Mouse (Mus musculus): Measurements from ENCODE around the gene Cux2. TPM values are rescaled to one million over a fixed set of nuclear protein-coding genes. Genes with fewer than 3 reads are reported as not detected.

Cux2 gene
- polyA plus RNA-seq, 1 experiment from 2014 or later, result 7.1 TPM

DNA sequence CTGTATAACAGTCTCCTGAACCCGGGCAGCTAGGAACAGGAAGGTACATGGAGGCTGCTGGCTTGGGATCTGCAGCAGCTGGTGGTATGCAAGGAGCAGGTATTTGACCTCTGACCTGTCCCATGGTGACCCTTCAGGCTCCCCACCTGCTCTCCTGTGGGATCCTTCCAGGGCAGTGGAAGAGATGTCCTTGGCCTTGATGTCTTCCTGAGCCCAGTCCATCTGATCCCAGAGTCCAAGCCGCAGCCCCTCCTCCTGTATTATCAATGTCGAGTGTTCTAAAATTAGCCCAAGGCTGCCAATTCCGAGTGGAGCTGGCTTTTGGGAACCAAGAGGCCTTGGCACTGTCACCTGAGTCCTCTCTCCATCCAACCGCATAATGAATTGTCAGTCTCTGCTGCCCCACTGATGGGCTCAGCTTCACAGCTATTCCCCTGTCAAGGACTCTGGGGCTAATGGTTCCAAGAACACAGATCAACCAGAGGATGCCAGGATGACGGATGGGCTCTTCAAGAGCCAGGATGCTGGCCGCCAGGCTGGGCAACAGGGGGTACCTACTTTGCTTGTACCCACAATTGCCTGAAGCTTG, 103.2 kb downstream of the Cux2 start:
- H3K4me1 ChIP-seq (ENCODE audit: control insufficient read depth, insufficient read depth, low read length), result peaks cover 34% of the 10 kb centered on the region
- H3K9me3 ChIP-seq (replicated peaks; ENCODE audit: control insufficient read depth, low read length), result no peaks in the 10 kb centered on the region
- H3K27me3 ChIP-seq (ENCODE audit: control insufficient read depth, insufficient read depth, low read length), result no peaks in the 10 kb centered on the region
- H3K4me2 ChIP-seq, result no peak overlapping the region
- no peaks in the 10 kb centered on the region for H3K36me3 ChIP-seq (ENCODE audit: control insufficient read depth, insufficient read depth, low read length)
- no peak overlapping the region for H3K9ac ChIP-seq (ENCODE audit: low read depth, low read length)
- 56% methylated on average over 7 of the region's 7 CpGs for WGBS (ENCODE audit: insufficient replicate concordance)
- ATAC-seq (replicated peaks; ENCODE audit: insufficient number of reproducible peaks, low FRiP score, low TSS enrichment), result no peak
- no peak overlapping the region for H3K4me3 ChIP-seq (ENCODE audit: low read depth, low read length)
- H3K27ac ChIP-seq (ENCODE audit: low read depth, low read length), result no peak overlapping the region

DNA sequence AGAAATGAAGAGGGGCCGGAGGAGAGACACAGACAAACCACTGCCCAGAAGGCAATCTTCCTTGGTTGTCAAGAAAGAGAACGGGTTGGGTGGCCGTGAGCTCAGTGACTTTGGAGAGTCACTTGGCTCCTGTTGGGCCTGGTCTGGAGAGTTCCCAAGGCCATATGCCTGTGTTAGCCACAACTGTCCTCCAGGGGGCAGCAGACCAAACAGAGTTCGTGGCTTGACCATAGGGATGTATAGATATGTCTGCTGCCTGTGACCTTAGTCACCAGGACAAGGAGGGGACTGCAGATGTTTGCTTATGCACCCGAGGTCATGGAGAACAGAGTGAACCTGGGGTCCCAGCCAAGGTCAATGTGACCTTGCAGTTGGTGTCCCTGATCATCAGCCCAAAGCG, 104.1 kb downstream of the Cux2 start:
- H3K36me3 ChIP-seq (ENCODE audit: control insufficient read depth, insufficient read depth, low read length), result no peaks in the 10 kb centered on the region
- H3K27ac ChIP-seq (ENCODE audit: low read depth, low read length), result no peak overlapping the region
- H3K9me3 ChIP-seq (replicated peaks; ENCODE audit: control insufficient read depth, low read length), result no peaks in the 10 kb centered on the region
- H3K4me2 ChIP-seq, result no peak overlapping the region
- whole genome bisulfite sequencing (ENCODE audit: insufficient replicate concordance), result 44% methylated on average over 6 of the region's 6 CpGs
- no peaks in the 10 kb centered on the region for H3K27me3 ChIP-seq (ENCODE audit: control insufficient read depth, insufficient read depth, low read length)
- peaks cover 34% of the 10 kb centered on the region for H3K4me1 ChIP-seq (ENCODE audit: control insufficient read depth, insufficient read depth, low read length)
- H3K9ac ChIP-seq (ENCODE audit: low read depth, low read length), result no peak overlapping the region
- ATAC-seq (replicated peaks; ENCODE audit: insufficient number of reproducible peaks, low FRiP score, low TSS enrichment), result no peak
- H3K4me3 ChIP-seq (ENCODE audit: low read depth, low read length), result no peak overlapping the region

DNA sequence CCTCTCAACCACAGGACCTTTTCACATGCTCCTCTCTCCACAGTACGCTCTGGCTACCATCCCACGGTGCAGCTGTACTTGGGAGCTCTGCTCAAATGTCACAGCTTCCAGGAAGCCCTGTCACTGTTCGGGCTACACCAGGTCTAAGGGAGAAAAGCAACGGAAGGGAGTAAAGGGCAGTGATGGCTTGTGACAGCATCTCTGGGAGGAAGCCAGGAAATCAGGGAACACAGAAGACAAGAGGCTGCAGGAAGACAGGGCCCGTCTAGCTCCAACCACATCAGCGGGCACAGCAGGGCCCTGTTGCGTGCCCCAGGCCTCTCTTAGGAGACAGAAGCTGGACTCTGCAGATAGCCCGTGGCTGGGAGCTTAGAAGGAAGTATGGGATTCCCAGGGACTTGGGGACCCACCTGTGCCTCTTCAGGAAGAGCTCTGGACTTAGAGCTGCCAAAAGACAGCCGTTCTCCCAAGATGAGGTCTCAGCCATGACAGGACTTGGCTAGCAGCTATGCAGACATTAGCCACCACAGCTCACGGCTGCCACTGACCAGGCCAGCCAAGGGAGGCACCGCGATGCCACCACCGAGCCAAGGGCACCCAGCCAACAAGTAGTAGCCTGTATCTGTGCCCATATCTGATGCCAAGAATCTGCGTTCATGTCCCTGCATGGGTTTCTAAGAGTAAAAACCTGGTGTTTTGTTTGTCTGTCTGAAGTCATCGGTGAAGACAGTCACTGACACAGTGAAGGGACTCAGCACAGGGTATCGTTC, 105.7 kb downstream of the Cux2 start:
- no peak for ATAC-seq (replicated peaks; ENCODE audit: insufficient number of reproducible peaks, low FRiP score, low TSS enrichment)

DNA sequence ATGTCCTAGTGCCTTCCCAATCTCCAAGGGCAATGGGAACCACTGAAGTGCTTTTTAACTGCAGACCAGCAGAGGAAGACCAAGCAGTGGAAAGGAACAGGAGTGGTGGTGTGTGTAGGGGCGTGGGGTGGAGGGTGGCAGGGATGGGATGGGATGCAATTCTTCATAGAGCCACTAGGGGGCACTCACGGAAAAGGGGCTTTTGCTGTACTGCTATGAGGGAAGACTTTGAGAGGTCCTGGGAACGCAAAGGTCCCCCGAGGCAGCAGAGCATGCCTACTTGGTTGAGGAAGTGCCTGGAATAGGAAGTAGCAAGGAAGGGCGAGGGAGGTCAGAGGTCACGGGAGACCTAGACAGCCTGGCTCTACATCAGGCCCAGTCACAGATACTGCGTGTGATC, 106.4 kb downstream of the Cux2 start:
- Histone ChIP-seq H3K4me2 (no peak overlapping the region), H3K4me3 (ENCODE audit: low read depth, low read length) (no peak overlapping the region), H3K27me3 (ENCODE audit: control insufficient read depth, insufficient read depth, low read length) (no peaks in the 10 kb centered on the region), H3K27ac (ENCODE audit: low read depth, low read length) (no peak overlapping the region), H3K4me1 (ENCODE audit: control insufficient read depth, insufficient read depth, low read length) (peaks cover 30% of the 10 kb centered on the region), H3K36me3 (ENCODE audit: control insufficient read depth, insufficient read depth, low read length) (no peaks in the 10 kb centered on the region), H3K9me3 (replicated peaks; ENCODE audit: control insufficient read depth, low read length) (no peaks in the 10 kb centered on the region), H3K9ac (ENCODE audit: low read depth, low read length) (no peak overlapping the region)
- WGBS (ENCODE audit: insufficient replicate concordance), result 47% methylated on average over 7 of the region's 7 CpGs
- ATAC-seq (replicated peaks; ENCODE audit: insufficient number of reproducible peaks, low FRiP score, low TSS enrichment), result no peak

More for the DNA sequence above, 105.7 kb downstream of the Cux2 start:
- no peak overlapping the region for H3K4me3 ChIP-seq (ENCODE audit: low read depth, low read length)
- H3K4me1 ChIP-seq (ENCODE audit: control insufficient read depth, insufficient read depth, low read length), result peaks cover 31% of the 10 kb centered on the region
- H3K36me3 ChIP-seq (ENCODE audit: control insufficient read depth, insufficient read depth, low read length), result no peaks in the 10 kb centered on the region
- H3K27me3 ChIP-seq (ENCODE audit: control insufficient read depth, insufficient read depth, low read length), result no peaks in the 10 kb centered on the region
- no peak overlapping the region for H3K27ac ChIP-seq (ENCODE audit: low read depth, low read length)
- 86% methylated on average over 16 of the region's 16 CpGs for WGBS (ENCODE audit: insufficient replicate concordance)
- no peak overlapping the region for H3K4me2 ChIP-seq
- H3K9me3 ChIP-seq (replicated peaks; ENCODE audit: control insufficient read depth, low read length), result no peaks in the 10 kb centered on the region
- H3K9ac ChIP-seq (ENCODE audit: low read depth, low read length), result no peak overlapping the region

DNA sequence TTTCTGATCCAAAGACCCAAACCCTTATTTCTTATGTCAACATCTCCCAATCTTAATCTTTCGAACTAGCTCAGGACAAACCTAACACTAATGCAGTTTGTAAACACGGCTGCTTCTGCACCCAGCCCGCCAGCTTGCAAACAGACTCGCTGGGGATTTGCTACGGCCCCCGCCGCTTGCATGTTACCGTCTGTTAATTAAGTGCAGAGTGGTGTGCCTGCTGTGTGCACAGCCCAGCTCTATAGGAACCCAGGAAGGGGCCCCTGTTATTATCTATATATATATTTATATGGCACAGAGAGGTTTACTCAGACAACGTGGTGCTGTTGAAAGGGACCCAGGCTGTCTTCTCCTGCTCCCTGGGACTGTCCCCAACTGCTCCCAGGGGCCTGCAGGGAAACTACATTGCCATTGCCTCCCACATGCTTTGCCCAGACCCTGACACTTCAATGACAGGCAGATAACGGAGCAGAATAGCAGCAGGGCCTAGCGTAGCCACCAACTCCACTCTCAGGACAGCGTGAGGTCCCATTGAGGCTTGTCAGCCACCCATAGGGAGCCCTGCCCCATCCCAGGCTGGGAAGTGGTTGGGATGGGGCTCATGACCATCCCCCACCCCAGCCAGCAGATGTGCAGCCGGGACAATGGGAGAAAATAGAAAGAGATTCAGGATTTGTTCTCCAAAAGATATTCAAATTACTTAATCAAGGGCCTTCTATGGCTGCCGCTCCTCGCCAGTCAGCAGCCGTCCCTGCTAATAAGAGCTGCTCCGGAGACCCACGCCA, 111.6 kb downstream of the Cux2 start:
- Histone ChIP-seq H3K9me3 (replicated peaks; ENCODE audit: control insufficient read depth, low read length) (no peaks in the 10 kb centered on the region), H3K36me3 (ENCODE audit: control insufficient read depth, insufficient read depth, low read length) (no peaks in the 10 kb centered on the region), H3K4me3 (ENCODE audit: low read depth, low read length) (no peak overlapping the region), H3K27me3 (ENCODE audit: control insufficient read depth, insufficient read depth, low read length) (peaks cover 9% of the 10 kb centered on the region; the same call in 1 of the 2 replicates), H3K4me1 (ENCODE audit: control insufficient read depth, insufficient read depth, low read length) (peaks cover 34% of the 10 kb centered on the region), H3K9ac (ENCODE audit: low read depth, low read length) (no peak overlapping the region), H3K4me2 (no peak overlapping the region), H3K27ac (ENCODE audit: low read depth, low read length) (peak overlapping the region; percentile 4; the same call in 1 of the 2 replicates)
- 29% methylated on average over 18 of the region's 18 CpGs for WGBS (ENCODE audit: insufficient replicate concordance)
- 0 out of 2 replicates have a peak, but pooled peaks have one; percentile 49 for ATAC-seq (replicated peaks; ENCODE audit: insufficient number of reproducible peaks, low FRiP score, low TSS enrichment)

DNA sequence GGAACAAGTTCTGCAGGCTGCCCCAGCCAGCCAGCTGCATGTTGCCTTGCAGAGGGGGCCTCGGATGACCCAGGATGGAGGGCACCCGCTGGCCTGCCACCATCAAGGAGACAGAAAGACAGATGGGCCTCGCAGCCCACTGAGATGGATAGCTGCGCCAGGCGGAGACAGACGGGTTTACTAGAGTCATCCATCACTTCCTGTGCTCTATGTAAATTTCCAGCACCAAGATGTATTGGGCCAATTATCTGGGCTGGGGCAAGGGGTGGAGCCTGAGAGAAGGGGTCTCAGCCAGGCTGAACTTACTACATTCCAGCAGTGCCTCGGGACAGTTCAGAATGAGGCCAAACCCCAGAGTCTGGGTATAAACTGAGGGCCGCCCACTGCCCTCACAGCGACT, 119.6 kb downstream of the Cux2 start:
- no peaks in the 10 kb centered on the region for H3K9me3 ChIP-seq (replicated peaks; ENCODE audit: control insufficient read depth, low read length)
- 48% methylated on average over 9 of the region's 9 CpGs for WGBS (ENCODE audit: insufficient replicate concordance)
- H3K4me2 ChIP-seq, result no peak overlapping the region
- no peak overlapping the region for H3K4me3 ChIP-seq (ENCODE audit: low read depth, low read length)
- no peak overlapping the region for H3K27ac ChIP-seq (ENCODE audit: low read depth, low read length)
- H3K9ac ChIP-seq (ENCODE audit: low read depth, low read length), result no peak overlapping the region
- peaks cover 16% of the 10 kb centered on the region for H3K27me3 ChIP-seq (ENCODE audit: control insufficient read depth, insufficient read depth, low read length)
- ATAC-seq (replicated peaks; ENCODE audit: insufficient number of reproducible peaks, low FRiP score, low TSS enrichment), result no peak
- no peaks in the 10 kb centered on the region for H3K36me3 ChIP-seq (ENCODE audit: control insufficient read depth, insufficient read depth, low read length)
- H3K4me1 ChIP-seq (ENCODE audit: control insufficient read depth, insufficient read depth, low read length), result peaks cover 6% of the 10 kb centered on the region; the same call in 1 of the 2 replicates

DNA sequence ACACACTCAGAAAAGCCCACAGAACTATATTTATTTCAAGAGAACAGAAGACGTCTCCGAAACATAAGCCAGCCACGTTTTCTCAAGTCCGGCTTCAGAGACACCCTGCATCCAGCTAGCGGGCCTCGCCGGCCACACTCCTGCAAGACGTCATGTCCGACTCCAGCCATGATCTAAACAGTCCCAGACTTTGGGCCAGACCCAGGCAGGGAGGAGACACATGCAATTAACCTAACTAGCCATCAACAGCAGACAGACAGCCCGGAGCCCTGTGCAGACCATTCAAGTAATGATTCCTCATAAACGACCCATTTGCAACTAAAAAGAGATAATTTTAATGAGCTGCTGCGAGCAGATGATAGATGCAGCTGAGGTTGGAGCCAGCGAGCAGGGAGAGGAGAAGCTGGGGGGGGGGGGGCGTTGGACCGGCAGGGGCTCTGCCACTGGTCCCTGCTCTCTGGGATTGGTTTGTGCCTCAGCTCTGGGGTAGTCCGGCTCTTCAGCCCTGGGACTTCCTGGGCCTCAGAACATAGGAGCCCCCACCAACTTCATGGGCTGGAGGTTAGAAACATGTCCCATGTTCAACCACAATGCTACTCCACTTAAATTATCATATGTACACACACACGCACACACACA, 121.4 kb downstream of the Cux2 start:
- no peaks in the 10 kb centered on the region for H3K36me3 ChIP-seq (ENCODE audit: control insufficient read depth, insufficient read depth, low read length)
- no peaks in the 10 kb centered on the region for H3K4me1 ChIP-seq (ENCODE audit: control insufficient read depth, insufficient read depth, low read length)
- 51% methylated on average over 17 of the region's 17 CpGs for WGBS (ENCODE audit: insufficient replicate concordance)
- H3K27me3 ChIP-seq (ENCODE audit: control insufficient read depth, insufficient read depth, low read length), result peaks cover 25% of the 10 kb centered on the region
- no peak overlapping the region for H3K4me3 ChIP-seq (ENCODE audit: low read depth, low read length)
- no peaks in the 10 kb centered on the region for H3K9me3 ChIP-seq (replicated peaks; ENCODE audit: control insufficient read depth, low read length)
- no peak overlapping the region for H3K4me2 ChIP-seq
- H3K9ac ChIP-seq (ENCODE audit: low read depth, low read length), result no peak overlapping the region
- H3K27ac ChIP-seq (ENCODE audit: low read depth, low read length), result no peak overlapping the region
- ATAC-seq (replicated peaks; ENCODE audit: insufficient number of reproducible peaks, low FRiP score, low TSS enrichment), result no peak

DNA sequence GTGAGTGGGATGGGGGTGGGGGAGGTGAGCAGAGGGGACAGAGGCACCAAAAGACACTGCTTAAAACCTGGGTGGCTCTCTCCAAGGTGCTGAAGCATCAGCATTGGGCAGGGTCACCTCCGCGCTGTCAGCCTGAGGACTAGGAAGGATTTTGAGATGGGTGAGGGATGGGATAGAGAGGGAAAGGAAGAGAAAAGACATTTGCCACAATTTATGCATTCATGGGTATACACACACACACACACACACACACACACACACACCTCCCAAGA, 123.4 kb downstream of the Cux2 start:
- no peak overlapping the region for H3K27ac ChIP-seq (ENCODE audit: low read depth, low read length)
- no peak overlapping the region for H3K9ac ChIP-seq (ENCODE audit: low read depth, low read length)
- H3K27me3 ChIP-seq (ENCODE audit: control insufficient read depth, insufficient read depth, low read length), result peaks cover 30% of the 10 kb centered on the region
- no peaks in the 10 kb centered on the region for H3K9me3 ChIP-seq (replicated peaks; ENCODE audit: control insufficient read depth, low read length)
- H3K4me2 ChIP-seq, result no peak overlapping the region
- WGBS (ENCODE audit: insufficient replicate concordance), result 10% methylated on average over 2 of the region's 2 CpGs
- H3K36me3 ChIP-seq (ENCODE audit: control insufficient read depth, insufficient read depth, low read length), result no peaks in the 10 kb centered on the region
- no peak overlapping the region for H3K4me3 ChIP-seq (ENCODE audit: low read depth, low read length)
- H3K4me1 ChIP-seq (ENCODE audit: control insufficient read depth, insufficient read depth, low read length), result no peaks in the 10 kb centered on the region
- ATAC-seq (replicated peaks; ENCODE audit: insufficient number of reproducible peaks, low FRiP score, low TSS enrichment), result no peak

Data from heart, embryonic 11.5 days (tissue).